Comparison of ENCODE assay signal across 21 mouse cellular contexts in genomic region chr3:125884423-125884822, GRCm38 (mm10). TPM values are rescaled to one million over a fixed set of nuclear protein-coding genes. Genes with fewer than 3 reads are reported as not detected.
"Had no signal": no experiment of that assay in that cellular context is flagged by ENCODE, and none has a peak within 500 bp of the region (broad histone marks: within the 10 kb centered on the region; RNA-seq: fewer than 3 reads in every experiment).

No protein-coding gene starts in this region.

- H3K9ac ChIP-seq: limb, embryonic 12.5 days; limb, embryonic 15.5 days; liver, embryonic 14.5 days; liver, postnatal 0 days; lung, embryonic 14.5 days; midbrain, embryonic 12.5 days; midbrain, embryonic 15.5 days; stomach, embryonic 15.5 days had no signal

- H3K9me3 ChIP-seq: limb, embryonic 12.5 days; limb, embryonic 15.5 days; midbrain, embryonic 12.5 days; midbrain, embryonic 15.5 days; stomach, embryonic 15.5 days had no signal

- ATAC-seq: liver, postnatal 0 days; lung, postnatal 0 days; midbrain, embryonic 15.5 days had no signal

- H3K4me3 ChIP-seq: limb, embryonic 12.5 days; limb, embryonic 15.5 days; midbrain, embryonic 12.5 days; midbrain, embryonic 15.5 days; stomach, embryonic 15.5 days had no signal

- H3K4me2 ChIP-seq: limb, embryonic 12.5 days; limb, embryonic 15.5 days; liver, embryonic 11.5 days; lung, embryonic 14.5 days; midbrain, embryonic 12.5 days; midbrain, embryonic 15.5 days; stomach, embryonic 15.5 days had no signal

- DNase-seq: kidney, adult 9 months; kidney, postnatal 25 days; left cerebral cortex, postnatal 4 days; liver, postnatal 0 days; lung, embryonic 14.5 days; right cerebral cortex, adult 18-20 months; right cerebral cortex, postnatal 14 days; right cerebral cortex, postnatal 4 days; thymus, adult 2 months; thymus, postnatal 14 days; thymus, postnatal 4 days had no signal

- H3K27ac ChIP-seq: kidney, postnatal 0 days; limb, embryonic 12.5 days; limb, embryonic 15.5 days; liver, embryonic 14.5 days; macrophage; midbrain, embryonic 12.5 days; midbrain, embryonic 15.5 days; stomach, embryonic 15.5 days had no signal

- H3K4me1 ChIP-seq: limb, embryonic 12.5 days; limb, embryonic 15.5 days; midbrain, embryonic 15.5 days; stomach, embryonic 15.5 days had no signal

- H3K36me3 ChIP-seq: limb, embryonic 12.5 days; limb, embryonic 15.5 days; midbrain, embryonic 12.5 days; midbrain, embryonic 15.5 days; stomach, embryonic 15.5 days had no signal

- H3K27me3 ChIP-seq: limb, embryonic 12.5 days; limb, embryonic 15.5 days; midbrain, embryonic 12.5 days; midbrain, embryonic 15.5 days; stomach, embryonic 15.5 days had no signal

RNA-seq across cellular contexts. Expression of gene Ugt8a, which starts 54.0 kb away (rescaled TPM):
- polyA plus RNA-seq: macrophage had no signal
